Mouse (Mus musculus) liver, embryonic 14.5 days (tissue): ENCODE data around the gene Fanci.

Source experiments
- CTCF ChIP-seq: IDR thresholded peaks from 2 replicates; pipeline ENCODE4 v1.5.1; 2016; ENCODE audit warnings: antibody characterized with exemption, low read depth, control low read depth
- EP300 ChIP-seq: IDR thresholded peaks from 2 replicates; pipeline ENCODE4 v1.6.1; 2016; ENCODE audit warnings: antibody characterized with exemption, low read depth

GRCm38 (mm10) chr7:79375594-79375993 is 16.1 kb upstream of the Fanci start:
- no peak for TF ChIP-seq CTCF
- TF ChIP-seq EP300 = no peak
